Mouse (Mus musculus) forebrain, embryonic 13.5 days (tissue): ENCODE measurements around the gene Mrps5. TPM values are rescaled to one million over a fixed set of nuclear protein-coding genes. Genes with fewer than 3 reads are reported as not detected.
A peak's percentile ranks its signal among the peaks of the same experiment; 100 is the strongest.

Experiments
- ATAC-seq: fragments of 200-750 bp; cut with Nextera tagmentation; 2 replicates; pipeline ENCODE4 v1.8.0; 2017
- H3K27ac ChIP-seq: fragments of 300-500 bp; sonication (generic); 2 replicates; pipeline ENCODE4 v1.5.1; 2015; ENCODE audit warnings: inconsistent platforms, mild to moderate bottlenecking, moderate library complexity
- H3K27me3 ChIP-seq: fragments of 300-500 bp; sonication (generic); 2 replicates; pipeline ENCODE4 v1.6.1; 2015; ENCODE audit warnings: mild to moderate bottlenecking, inconsistent platforms
- H3K36me3 ChIP-seq: fragments of 300-500 bp; sonication (generic); 2 replicates; pipeline ENCODE4 v1.6.1; 2015; ENCODE audit warnings: mild to moderate bottlenecking, inconsistent platforms; ENCODE audit not compliant: poor library complexity, severe bottlenecking
- H3K4me1 ChIP-seq: fragments of 300-500 bp; sonication (generic); 2 replicates; pipeline ENCODE4 v1.6.1; 2015; ENCODE audit warnings: inconsistent platforms
- H3K4me2 ChIP-seq: fragments of 300-500 bp; sonication (generic); 2 replicates; pipeline ENCODE4 v1.6.1; 2015; ENCODE audit warnings: inconsistent platforms, mild to moderate bottlenecking, moderate library complexity
- H3K4me3 ChIP-seq: fragments of 300-500 bp; sonication (generic); 2 replicates; pipeline ENCODE4 v1.5.1; 2015; ENCODE audit warnings: mild to moderate bottlenecking, inconsistent platforms
- H3K9ac ChIP-seq: fragments of 300-500 bp; sonication (generic); 2 replicates; pipeline ENCODE4 v1.6.1; 2015; ENCODE audit warnings: mild to moderate bottlenecking, inconsistent platforms
- H3K9me3 ChIP-seq: fragments of 300-500 bp; sonication (generic); replicated peaks from 2 replicates; pipeline ENCODE4 v1.6.1; 2016; ENCODE audit warnings: inconsistent platforms
- WGBS: fragments of 180-500 bp; shearing (Covaris S2); methylation state at CpG from one replicate; pipeline ENCODE4 v1.1.7; 2015; 5-methylcytosine and 5-hydroxymethylcytosine counted together
- polyA plus RNA-seq: library from polyadenylated mRNA; unstranded; fragments of >200 nt; fragmentation: Nextera tagmentation; extraction: Ambion mirVana; gene quantifications from 2 replicates; pipeline ENCODE4 v1.2.1, GENCODE M21; 2015

Gene Mrps5
- polyA plus RNA-seq, 1 experiment from 2014 or later = 193 TPM

DNA sequence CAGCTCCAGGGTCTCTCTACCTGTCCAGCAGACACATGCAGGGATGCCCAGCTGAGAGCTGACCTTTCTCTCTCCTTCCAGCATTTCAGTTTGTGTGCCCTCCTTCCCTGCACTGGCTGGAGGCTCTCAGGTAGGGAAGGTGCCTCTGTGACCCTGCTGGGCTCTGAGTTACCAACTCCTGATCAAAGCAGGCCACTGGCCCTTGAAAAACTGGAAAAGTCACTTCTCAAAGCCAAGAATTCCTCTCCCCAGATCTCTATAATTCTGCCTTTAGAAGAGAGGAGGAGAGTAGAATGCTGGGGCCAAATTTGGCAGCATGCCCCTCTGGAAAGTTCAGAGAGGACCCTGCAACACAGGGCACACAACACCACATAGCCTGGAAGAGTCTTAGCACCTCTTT lies 65.3 kb downstream of the Mrps5 start:
- Histone ChIP-seq H3K27ac (no peak overlapping the region), H3K4me2 (no peak overlapping the region), H3K36me3 (no peaks in the 10 kb centered on the region), H3K4me3 (no peak overlapping the region), H3K27me3 (peaks cover 60% of the 10 kb centered on the region), H3K9ac (no peak overlapping the region), H3K4me1 (peaks cover 8% of the 10 kb centered on the region), H3K9me3 (no peaks in the 10 kb centered on the region)
- no peak for ATAC-seq

DNA sequence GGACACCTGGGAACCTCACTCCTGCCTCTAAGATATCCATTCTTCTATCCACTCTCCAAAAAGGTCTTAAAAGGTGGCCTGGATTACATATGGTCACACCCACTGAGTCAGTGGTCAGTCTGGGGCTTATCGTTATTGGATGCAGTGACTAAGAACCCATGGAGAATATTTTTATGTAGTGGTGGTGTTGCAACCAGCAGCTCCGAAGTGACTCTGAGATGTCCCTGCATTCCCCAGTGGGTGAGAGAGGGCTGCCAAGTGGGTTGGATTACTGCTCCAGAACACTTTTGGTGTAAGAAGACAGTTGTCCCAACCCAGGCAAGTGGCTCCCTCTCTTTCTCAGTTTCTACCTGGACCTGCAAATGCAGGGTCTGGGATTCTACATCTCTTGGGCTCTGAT lies 65.8 kb downstream of the Mrps5 start:
- Histone ChIP-seq H3K27ac (no peak overlapping the region), H3K27me3 (peaks cover 65% of the 10 kb centered on the region), H3K4me2 (no peak overlapping the region), H3K9me3 (no peaks in the 10 kb centered on the region), H3K4me1 (peaks cover 8% of the 10 kb centered on the region), H3K36me3 (no peaks in the 10 kb centered on the region), H3K4me3 (no peak overlapping the region), H3K9ac (no peak overlapping the region)
- no peak for ATAC-seq
- WGBS = 85% methylated on average over 2 of the region's 2 CpGs

DNA sequence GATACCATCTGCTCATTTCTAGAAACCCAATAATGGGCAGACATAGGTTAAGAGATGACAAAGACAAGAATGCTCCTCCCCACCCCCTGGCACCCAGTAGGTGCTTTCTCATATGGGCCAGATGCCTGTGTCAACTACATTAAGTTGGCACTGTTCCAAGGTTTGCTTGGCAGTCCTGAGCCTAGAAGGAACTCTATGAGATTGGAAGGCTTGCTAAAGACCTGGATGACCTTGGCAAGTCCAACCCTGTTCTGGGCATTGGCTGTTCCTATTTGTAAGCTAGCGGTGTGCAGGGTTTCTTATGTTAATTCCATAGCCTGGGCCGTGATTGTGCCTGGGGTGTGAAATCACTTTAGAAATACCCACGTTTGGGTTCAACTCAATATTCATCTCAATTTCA lies 67.8 kb downstream of the Mrps5 start:
- H3K4me3 ChIP-seq = no peak overlapping the region
- peaks cover 72% of the 10 kb centered on the region for H3K27me3 ChIP-seq
- H3K4me2 ChIP-seq = no peak overlapping the region
- H3K9ac ChIP-seq = no peak overlapping the region
- no peaks in the 10 kb centered on the region for H3K36me3 ChIP-seq
- no peaks in the 10 kb centered on the region for H3K9me3 ChIP-seq
- peaks cover 8% of the 10 kb centered on the region for H3K4me1 ChIP-seq
- no peak for ATAC-seq
- H3K27ac ChIP-seq = no peak overlapping the region
- WGBS = 59% methylated on average over 3 of the region's 3 CpGs

DNA sequence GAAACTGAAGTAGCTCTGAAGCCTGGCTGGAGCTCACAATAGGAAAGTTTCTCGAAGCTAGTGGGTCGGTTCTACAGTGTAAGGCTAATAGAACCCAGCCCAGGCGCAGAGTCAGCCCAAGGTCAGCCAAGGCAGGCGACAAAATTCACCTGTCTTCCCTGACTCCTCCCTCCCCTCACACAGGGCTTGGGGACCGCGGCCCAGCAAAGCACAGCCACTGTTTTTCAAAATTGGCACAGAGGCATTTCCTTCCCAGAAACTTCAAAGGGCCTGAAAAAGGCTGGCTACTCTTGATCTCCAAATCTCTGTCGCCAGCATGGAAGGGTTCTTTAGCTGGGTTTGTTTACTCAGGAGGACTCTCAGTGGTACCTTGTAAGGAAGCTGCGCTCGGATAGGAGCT lies 68.4 kb downstream of the Mrps5 start:
- Histone ChIP-seq H3K4me3 (0 out of 2 replicates have a peak overlapping the region, but pooled peaks have one; percentile 38), H3K4me2 (no peak overlapping the region; the same call in 1 of the 2 replicates), H3K36me3 (no peaks in the 10 kb centered on the region), H3K4me1 (peaks cover 8% of the 10 kb centered on the region), H3K27me3 (peaks cover 72% of the 10 kb centered on the region), H3K9ac (no peak overlapping the region), H3K27ac (no peak overlapping the region), H3K9me3 (no peaks in the 10 kb centered on the region)
- WGBS = 4% methylated on average over 9 of the region's 9 CpGs
- ATAC-seq = no peak

DNA sequence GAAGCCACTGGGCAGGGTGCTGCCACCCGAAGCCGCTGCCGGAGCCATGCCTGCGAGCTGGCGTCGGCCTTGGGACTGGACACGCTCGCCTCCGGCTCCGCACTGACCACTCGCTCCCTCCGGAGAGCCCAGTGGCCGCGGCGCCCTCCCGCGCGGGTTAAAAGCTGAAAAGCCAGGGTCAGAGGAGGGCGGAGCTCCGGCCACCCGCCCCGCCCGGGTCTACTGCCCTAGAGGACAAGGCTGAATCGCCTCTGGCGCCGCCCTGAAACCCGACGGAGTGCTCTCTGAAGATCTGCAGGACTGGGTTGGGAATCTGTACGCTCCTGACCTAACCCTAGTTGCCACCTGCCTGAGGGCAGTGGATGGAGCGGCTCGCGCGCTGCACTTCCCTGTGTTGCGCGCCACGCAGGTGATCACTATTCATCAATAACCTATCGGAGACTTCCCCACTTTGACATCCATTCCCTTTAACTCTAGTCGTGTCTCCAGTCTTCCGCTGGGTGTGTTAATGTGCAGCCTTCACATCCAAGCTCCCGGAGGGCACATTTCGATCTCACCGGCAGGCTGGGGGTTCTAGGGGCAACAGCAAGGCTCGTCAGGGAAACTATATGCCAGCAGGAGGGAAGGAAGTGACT lies 69.2 kb downstream of the Mrps5 start, which contains the start of gene Mal:
TSS of gene Mal (minus strand) at position 610 of the 635 bp plus-strand sequence.
- Histone ChIP-seq H3K9ac (peak within 1 kb of the TSS; percentile 55), H3K4me1 (peaks cover 8% of the 10 kb centered on the region), H3K27me3 (peaks cover 71% of the 10 kb centered on the region), H3K36me3 (no peaks in the 10 kb centered on the region), H3K4me2 (peak within 1 kb of the TSS; percentile 65), H3K9me3 (no peaks in the 10 kb centered on the region), H3K4me3 (peak within 1 kb of the TSS; percentile 38), H3K27ac (no peak within 1 kb of the TSS)
- ATAC-seq = no peak
- under 1% methylated on average over 43 of the region's 43 CpGs for WGBS

Other genes with a start within 250 kb of the Mrps5 start
- not detected in 2 replicates for gene Astl, start 248.6 kb upstream of the Mrps5 start, polyA plus RNA-seq
- 0.18 and 0.42 TPM in 2 replicates for gene Adra2b, start 224.0 kb upstream of the Mrps5 start, polyA plus RNA-seq
- 0.12 and 0.13 TPM in 2 replicates for gene Gpat2, start 162.0 kb upstream of the Mrps5 start, polyA plus RNA-seq
- gene Fahd2a, start 142.7 kb upstream of the Mrps5 start, polyA plus RNA-seq = 28.2 and 31.6 TPM in 2 replicates
- 5.2 and 6.3 TPM in 2 replicates for gene Kcnip3, start 65.1 kb upstream of the Mrps5 start, polyA plus RNA-seq
- not detected in 2 replicates for gene Prom2, start 45.8 kb upstream of the Mrps5 start, polyA plus RNA-seq
- gene Zfp661, start 128 bp upstream of the Mrps5 start, polyA plus RNA-seq = 9.4 and 9.7 TPM in 2 replicates
- gene Mal, start 69.5 kb downstream of the Mrps5 start, polyA plus RNA-seq = 0.77 and 1.2 TPM in 2 replicates
- gene Mall, start 142.7 kb downstream of the Mrps5 start, polyA plus RNA-seq = 0.34 and 0.79 TPM in 2 replicates
- gene Nphp1, start 201.7 kb downstream of the Mrps5 start, polyA plus RNA-seq = 25.8 and 26.8 TPM in 2 replicates
- gene Mtln, start 205.3 kb downstream of the Mrps5 start, polyA plus RNA-seq = 35.1 and 35.7 TPM in 2 replicates
- 52.2 and 58.3 TPM in 2 replicates for gene Bub1, start 244.6 kb downstream of the Mrps5 start, polyA plus RNA-seq